Mouse (Mus musculus): Measurements from ENCODE around the gene Zfr2. TPM values are rescaled to one million over a fixed set of nuclear protein-coding genes. Genes with fewer than 3 reads are reported as not detected.
A peak's percentile ranks its signal among the peaks of the same experiment; 100 is the strongest.

The Zfr2 gene
- polyA plus RNA-seq, 1 experiment from 2014 or later: 31.0 TPM

DNA sequence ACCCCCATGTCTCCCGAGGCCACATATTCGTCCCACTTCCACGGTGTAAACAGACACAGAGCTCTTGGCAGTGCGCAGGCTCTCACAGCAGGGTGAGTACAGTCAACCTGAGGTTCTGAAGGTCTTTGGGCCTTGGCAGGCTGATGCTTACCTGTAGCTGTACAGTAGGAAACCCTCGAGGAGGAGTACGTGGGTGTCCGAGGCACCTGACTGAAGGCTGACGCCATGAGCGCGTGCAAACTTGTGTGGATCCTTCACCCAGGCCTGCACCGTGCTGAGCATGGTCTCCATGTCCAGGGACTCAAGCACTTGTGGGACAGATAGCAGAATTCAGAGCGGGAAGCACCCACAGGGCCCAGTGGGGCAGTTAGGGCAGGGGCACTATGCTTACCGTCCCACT, 32.8 kb upstream of the Zfr2 start:
- no peak overlapping the region for H3K4me2 ChIP-seq (ENCODE audit: low read length)
- no peak overlapping the region for H3K4me3 ChIP-seq (ENCODE audit: low read depth, low read length)
- ATAC-seq: no peak
- peaks cover 5% of the 10 kb centered on the region; the same call in 1 of the 2 replicates for H3K36me3 ChIP-seq (ENCODE audit: control insufficient read depth, insufficient read depth, low read length)
- no peaks in the 10 kb centered on the region for H3K9me3 ChIP-seq (replicated peaks; ENCODE audit: control insufficient read depth, low read length, poor library complexity, severe bottlenecking)
- H3K27me3 ChIP-seq (ENCODE audit: control insufficient read depth, insufficient read depth, low read depth, low read length): peaks cover 16% of the 10 kb centered on the region
- WGBS: 83% methylated on average over 13 of the region's 13 CpGs
- no peaks in the 10 kb centered on the region for H3K4me1 ChIP-seq (ENCODE audit: control insufficient read depth, insufficient read depth, low read length)
- H3K9ac ChIP-seq (ENCODE audit: low read depth, low read length): no peak overlapping the region
- no peak overlapping the region for H3K27ac ChIP-seq (ENCODE audit: low read length)

DNA sequence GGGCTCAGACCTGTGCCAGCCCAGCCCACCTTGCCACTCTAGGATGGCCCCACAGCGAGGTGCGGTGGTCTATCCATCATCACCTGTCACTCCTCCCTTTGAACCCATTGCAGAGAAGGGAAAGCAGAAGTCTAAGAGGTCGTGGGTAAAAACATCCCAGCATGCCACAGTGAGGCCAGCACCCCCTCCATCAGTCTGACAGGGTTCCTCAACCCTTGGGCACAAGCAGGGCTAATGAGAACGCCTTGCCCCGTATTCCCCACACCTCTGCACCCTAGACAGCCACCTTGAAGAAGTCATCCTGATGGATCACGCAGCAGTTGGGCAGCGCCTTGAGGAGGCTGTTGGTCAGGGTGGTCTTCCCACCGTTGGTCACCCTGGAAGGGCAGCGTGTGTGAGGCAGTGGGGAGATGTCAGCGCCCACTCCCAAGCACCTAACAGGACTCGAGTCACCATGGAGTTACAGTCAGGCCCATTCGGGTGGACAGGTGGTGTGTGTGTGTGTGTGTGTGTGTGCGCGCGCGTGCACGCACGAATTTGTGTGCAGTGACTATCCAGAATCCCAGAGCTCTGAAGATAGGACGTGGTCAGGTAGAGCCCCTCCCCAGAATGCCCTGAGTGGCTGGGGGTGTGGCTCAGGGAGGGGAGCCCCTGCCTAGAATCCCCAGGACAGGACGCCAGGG, 32.2 kb upstream of the Zfr2 start:
- Histone ChIP-seq H3K27ac (ENCODE audit: low read length) (no peak overlapping the region), H3K4me3 (ENCODE audit: low read depth, low read length) (no peak overlapping the region), H3K4me2 (ENCODE audit: low read length) (no peak overlapping the region), H3K36me3 (ENCODE audit: control insufficient read depth, insufficient read depth, low read length) (peaks cover 6% of the 10 kb centered on the region; the same call in 1 of the 2 replicates), H3K27me3 (ENCODE audit: control insufficient read depth, insufficient read depth, low read depth, low read length) (peaks cover 11% of the 10 kb centered on the region), H3K4me1 (ENCODE audit: control insufficient read depth, insufficient read depth, low read length) (no peaks in the 10 kb centered on the region), H3K9me3 (replicated peaks; ENCODE audit: control insufficient read depth, low read length, poor library complexity, severe bottlenecking) (no peaks in the 10 kb centered on the region), H3K9ac (ENCODE audit: low read depth, low read length) (no peak overlapping the region)
- no peak for ATAC-seq
- 80% methylated on average over 20 of the region's 20 CpGs for WGBS

DNA sequence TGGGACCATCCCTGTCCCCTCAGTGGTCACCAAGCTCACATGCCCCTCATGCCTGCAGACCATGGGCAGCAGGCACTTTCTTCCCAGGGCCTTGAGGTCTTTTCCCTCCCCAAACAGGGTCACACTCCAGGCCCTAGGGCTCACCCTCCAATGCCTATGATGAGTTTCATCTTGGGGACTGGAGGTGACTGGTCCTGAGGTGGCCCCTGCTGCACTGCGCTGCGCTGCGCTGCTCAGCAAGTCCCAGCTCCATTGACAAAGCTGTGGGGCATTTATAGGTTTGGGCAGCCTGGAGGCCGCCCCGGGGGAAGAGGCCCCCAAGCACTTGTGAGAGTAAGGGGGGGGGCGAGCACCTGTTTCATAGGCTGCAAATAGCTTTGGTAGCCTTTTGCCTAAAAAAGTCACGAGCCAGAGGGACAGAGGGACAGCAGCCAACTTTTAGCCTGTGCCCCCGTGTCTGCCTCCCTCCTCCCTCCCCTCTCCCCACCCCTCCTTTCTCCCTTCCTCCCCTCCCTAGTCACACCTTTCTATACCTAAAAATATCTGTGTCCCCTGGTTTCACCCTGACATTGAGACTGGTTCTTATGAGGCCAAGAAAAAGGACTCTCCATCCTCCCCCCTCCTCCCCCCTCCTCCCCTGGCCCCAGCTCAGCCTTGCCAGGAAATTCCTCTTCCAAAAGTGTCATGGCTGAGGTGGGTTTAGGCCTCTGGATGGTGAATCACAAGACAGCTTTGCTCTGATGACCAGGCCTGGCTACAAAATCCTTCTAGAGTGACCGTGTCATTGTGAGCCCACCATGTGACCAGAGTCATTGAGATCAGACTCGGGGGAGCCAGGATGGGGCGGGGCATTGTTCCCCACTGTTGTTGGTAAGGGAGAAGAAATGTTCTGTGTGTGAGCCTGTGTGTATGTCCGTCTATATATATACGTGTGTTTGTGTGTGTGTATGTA, 30.9 kb upstream of the Zfr2 start, which contains the start of gene Nmrk2:
Gene Nmrk2 (minus strand): TSS at position 245 of the 952 bp plus-strand sequence.
- Histone ChIP-seq H3K4me1 (ENCODE audit: control insufficient read depth, insufficient read depth, low read length) (no peaks in the 10 kb centered on the region), H3K9ac (ENCODE audit: low read depth, low read length) (no peak within 1 kb of the TSS), H3K27me3 (ENCODE audit: control insufficient read depth, insufficient read depth, low read depth, low read length) (no peaks in the 10 kb centered on the region; the same call in 1 of the 2 replicates), H3K4me3 (ENCODE audit: low read depth, low read length) (no peak within 1 kb of the TSS), H3K27ac (ENCODE audit: low read length) (no peak within 1 kb of the TSS), H3K9me3 (replicated peaks; ENCODE audit: control insufficient read depth, low read length, poor library complexity, severe bottlenecking) (no peaks in the 10 kb centered on the region), H3K36me3 (ENCODE audit: control insufficient read depth, insufficient read depth, low read length) (peaks cover 11% of the 10 kb centered on the region; the same call in 1 of the 2 replicates), H3K4me2 (ENCODE audit: low read length) (no peak within 1 kb of the TSS)
- no peak for ATAC-seq
- 56% methylated on average over 13 of the region's 13 CpGs for WGBS

DNA sequence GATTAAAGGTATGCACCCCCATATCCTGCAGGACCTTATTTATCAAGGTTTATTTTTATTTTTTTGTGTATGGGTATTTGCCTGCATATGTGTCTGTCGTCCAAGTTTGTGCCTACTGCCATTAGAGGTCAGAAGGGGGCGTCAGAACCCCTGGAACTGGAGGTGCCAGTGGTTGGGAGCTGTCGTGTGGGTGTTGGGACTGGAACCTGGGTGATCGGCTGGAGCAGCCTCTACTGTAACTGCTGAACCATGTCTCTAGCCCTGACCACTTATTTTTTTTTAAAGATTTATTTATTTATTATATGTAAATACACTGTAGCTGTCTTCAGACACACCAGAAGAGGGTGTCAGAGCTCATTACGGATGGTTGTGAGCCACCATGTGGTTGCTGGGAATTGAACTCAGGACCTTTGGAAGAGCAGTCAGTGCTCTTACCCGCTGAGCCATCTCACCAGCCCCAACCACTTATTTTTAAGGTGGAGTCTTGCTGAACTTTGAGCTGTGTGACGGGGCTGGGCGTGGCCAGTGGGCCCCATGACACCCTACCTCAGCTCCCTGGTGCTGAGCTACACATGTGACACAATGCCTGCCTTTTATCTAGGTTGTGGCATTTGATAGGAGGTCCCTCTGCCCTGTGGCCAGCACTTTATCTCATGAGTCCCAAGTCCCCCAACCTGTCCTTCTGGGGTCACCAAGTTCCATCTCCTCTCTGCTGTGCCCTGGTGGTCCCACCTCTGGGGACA, 29.8 kb upstream of the Zfr2 start:
- H3K9ac ChIP-seq (ENCODE audit: low read depth, low read length): no peak overlapping the region
- peaks cover 15% of the 10 kb centered on the region; the same call in 1 of the 2 replicates for H3K36me3 ChIP-seq (ENCODE audit: control insufficient read depth, insufficient read depth, low read length)
- 75% methylated on average over 8 of the region's 8 CpGs for WGBS
- peak overlapping the region; percentile 45; the same call in 1 of the 2 replicates for H3K27ac ChIP-seq (ENCODE audit: low read length)
- no peak overlapping the region for H3K4me2 ChIP-seq (ENCODE audit: low read length)
- H3K27me3 ChIP-seq (ENCODE audit: control insufficient read depth, insufficient read depth, low read depth, low read length): no peaks in the 10 kb centered on the region; the same call in 1 of the 2 replicates
- no peaks in the 10 kb centered on the region for H3K4me1 ChIP-seq (ENCODE audit: control insufficient read depth, insufficient read depth, low read length)
- no peak overlapping the region for H3K4me3 ChIP-seq (ENCODE audit: low read depth, low read length)
- no peaks in the 10 kb centered on the region for H3K9me3 ChIP-seq (replicated peaks; ENCODE audit: control insufficient read depth, low read length, poor library complexity, severe bottlenecking)
- peak; percentile 5; the same call in 1 of the 2 replicates for ATAC-seq

DNA sequence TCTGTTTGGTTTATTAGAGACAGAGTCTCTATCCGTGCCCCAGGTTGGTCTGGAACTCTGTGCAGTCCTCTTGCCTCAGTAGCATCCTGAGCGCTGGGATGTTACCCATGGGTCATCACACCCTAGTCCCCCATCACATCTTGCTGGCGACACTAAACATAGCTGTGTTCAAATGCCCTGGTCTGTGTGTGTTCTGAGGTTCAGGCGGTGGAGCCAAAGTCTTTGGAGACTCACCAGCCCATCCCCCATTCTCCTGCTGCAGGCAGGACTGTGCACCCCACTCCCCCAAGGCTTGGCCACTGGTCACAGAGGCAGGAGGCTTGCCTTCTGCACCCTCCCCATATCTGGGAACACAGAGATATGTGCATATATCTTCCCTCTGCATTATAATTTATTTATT, 28.8 kb upstream of the Zfr2 start:
- H3K27ac ChIP-seq (ENCODE audit: low read length): peak overlapping the region; percentile 45; the same call in 1 of the 2 replicates
- peaks cover 19% of the 10 kb centered on the region; the same call in 1 of the 2 replicates for H3K36me3 ChIP-seq (ENCODE audit: control insufficient read depth, insufficient read depth, low read length)

DNA sequence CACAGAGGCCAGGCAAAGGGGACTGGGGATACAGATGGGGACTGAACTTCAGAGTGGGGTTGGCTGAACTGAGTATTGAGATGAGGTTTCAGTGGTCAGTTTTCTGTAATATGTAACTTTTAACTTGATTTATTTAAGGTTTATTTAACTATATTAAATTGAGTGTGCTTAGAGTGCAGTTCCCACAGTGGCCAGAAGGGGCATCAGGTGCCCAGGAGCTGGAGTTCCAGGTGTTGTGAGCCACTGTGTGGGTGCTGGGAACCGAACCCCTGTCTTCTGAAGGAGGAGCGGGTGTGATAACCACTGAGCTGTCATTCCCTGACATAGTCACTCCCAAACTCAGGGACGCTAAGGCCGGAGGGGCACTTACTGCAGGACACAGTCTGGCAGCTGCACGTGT, 22.8 kb upstream of the Zfr2 start:
- Histone ChIP-seq H3K4me3 (ENCODE audit: low read depth, low read length) (no peak overlapping the region), H3K9ac (ENCODE audit: low read depth, low read length) (no peak overlapping the region), H3K4me2 (ENCODE audit: low read length) (no peak overlapping the region), H3K27ac (ENCODE audit: low read length) (no peak overlapping the region), H3K27me3 (ENCODE audit: control insufficient read depth, insufficient read depth, low read depth, low read length) (no peaks in the 10 kb centered on the region), H3K36me3 (ENCODE audit: control insufficient read depth, insufficient read depth, low read length) (peaks cover 64% of the 10 kb centered on the region), H3K9me3 (replicated peaks; ENCODE audit: control insufficient read depth, low read length, poor library complexity, severe bottlenecking) (no peaks in the 10 kb centered on the region; the same call in 1 of the 2 replicates), H3K4me1 (ENCODE audit: control insufficient read depth, insufficient read depth, low read length) (no peaks in the 10 kb centered on the region)
- ATAC-seq: no peak
- 95% methylated on average over 5 of the region's 5 CpGs for WGBS

More for the DNA sequence above, 28.8 kb upstream of the Zfr2 start:
- ATAC-seq: no peak
- no peak overlapping the region for H3K9ac ChIP-seq (ENCODE audit: low read depth, low read length)
- H3K9me3 ChIP-seq (replicated peaks; ENCODE audit: control insufficient read depth, low read length, poor library complexity, severe bottlenecking): no peaks in the 10 kb centered on the region
- no peak overlapping the region for H3K4me3 ChIP-seq (ENCODE audit: low read depth, low read length)
- H3K27me3 ChIP-seq (ENCODE audit: control insufficient read depth, insufficient read depth, low read depth, low read length): no peaks in the 10 kb centered on the region; the same call in 1 of the 2 replicates
- 71% methylated on average over 4 of the region's 4 CpGs for WGBS
- H3K4me1 ChIP-seq (ENCODE audit: control insufficient read depth, insufficient read depth, low read length): no peaks in the 10 kb centered on the region
- H3K4me2 ChIP-seq (ENCODE audit: low read length): no peak overlapping the region

DNA sequence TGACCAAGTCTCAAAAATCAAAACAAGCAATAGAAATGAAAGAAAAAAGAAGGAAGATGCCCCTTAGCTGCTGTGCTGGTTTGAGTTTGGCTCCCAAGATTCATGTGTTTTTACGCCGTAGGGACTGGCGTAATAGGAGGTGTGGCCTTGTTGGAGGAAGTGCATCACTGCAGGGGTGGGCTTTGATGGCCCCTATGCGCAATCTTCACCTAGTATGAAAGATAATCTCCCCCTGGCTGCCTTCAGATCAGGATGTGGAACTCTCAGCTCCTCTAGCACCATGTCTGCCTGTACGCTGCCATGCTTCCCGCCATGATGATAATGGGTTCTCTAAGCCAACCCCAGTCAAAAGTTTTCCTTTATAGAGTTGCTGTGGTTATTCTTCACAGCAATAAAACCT, 16.7 kb upstream of the Zfr2 start:
- Histone ChIP-seq H3K4me3 (ENCODE audit: low read depth, low read length) (no peak overlapping the region), H3K4me2 (ENCODE audit: low read length) (no peak overlapping the region), H3K9ac (ENCODE audit: low read depth, low read length) (no peak overlapping the region), H3K4me1 (ENCODE audit: control insufficient read depth, insufficient read depth, low read length) (no peaks in the 10 kb centered on the region), H3K27ac (ENCODE audit: low read length) (no peak overlapping the region), H3K27me3 (ENCODE audit: control insufficient read depth, insufficient read depth, low read depth, low read length) (no peaks in the 10 kb centered on the region), H3K9me3 (replicated peaks; ENCODE audit: control insufficient read depth, low read length, poor library complexity, severe bottlenecking) (no peaks in the 10 kb centered on the region), H3K36me3 (ENCODE audit: control insufficient read depth, insufficient read depth, low read length) (peaks cover 64% of the 10 kb centered on the region)
- WGBS: 93% methylated on average over 6 of the region's 6 CpGs
- no peak for ATAC-seq

DNA sequence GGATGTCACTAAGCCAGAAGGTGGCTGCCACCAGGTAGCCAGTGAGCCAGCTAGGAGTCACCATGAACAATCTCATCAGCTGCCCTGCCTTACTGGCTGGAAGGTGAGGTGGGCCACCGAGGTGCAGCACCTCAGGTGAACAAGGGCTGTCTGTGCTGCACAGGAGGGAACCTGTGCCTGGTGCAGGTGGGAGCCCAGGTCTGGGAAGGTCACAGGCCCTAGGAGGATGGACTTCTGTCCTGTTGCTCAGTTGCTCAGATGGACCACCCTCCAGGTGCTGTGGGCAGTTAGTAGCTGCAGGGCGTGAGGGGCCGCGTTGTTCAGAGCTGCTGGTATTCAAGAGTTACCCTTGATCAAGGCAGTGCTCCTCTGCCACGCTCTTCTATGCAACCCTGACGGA, 16.1 kb upstream of the Zfr2 start:
- H3K4me2 ChIP-seq (ENCODE audit: low read length): no peak overlapping the region
- no peaks in the 10 kb centered on the region for H3K27me3 ChIP-seq (ENCODE audit: control insufficient read depth, insufficient read depth, low read depth, low read length)
- no peaks in the 10 kb centered on the region for H3K9me3 ChIP-seq (replicated peaks; ENCODE audit: control insufficient read depth, low read length, poor library complexity, severe bottlenecking)
- peaks cover 65% of the 10 kb centered on the region for H3K36me3 ChIP-seq (ENCODE audit: control insufficient read depth, insufficient read depth, low read length)
- no peak overlapping the region for H3K27ac ChIP-seq (ENCODE audit: low read length)
- no peaks in the 10 kb centered on the region for H3K4me1 ChIP-seq (ENCODE audit: control insufficient read depth, insufficient read depth, low read length)
- ATAC-seq: no peak
- no peak overlapping the region for H3K4me3 ChIP-seq (ENCODE audit: low read depth, low read length)
- WGBS: 88% methylated on average over 6 of the region's 6 CpGs
- H3K9ac ChIP-seq (ENCODE audit: low read depth, low read length): no peak overlapping the region
